Mouse (Mus musculus) heart, adult 18-20 months (tissue): ENCODE data around the gene Atrnl1. TPM values are rescaled to one million over a fixed set of nuclear protein-coding genes. Genes with fewer than 3 reads are reported as not detected.

Experiments used
- DNase-seq, 2 experiments: peaks; one replicate each; pipeline ENCODE4 v3.0.0; 2021 to 2022; ENCODE audit warnings: mixed read lengths in 1 of 2
- long read RNA-seq, 2 experiments: library from polyadenylated mRNA; stranded (forward); transcript quantifications; one replicate each; pipeline ENCODE4 v2.0.0; 2021
- total RNA-seq, 2 experiments: library from RNA; stranded (reverse); gene quantifications; 2 replicates each; pipeline ENCODE4 v1.2.3; 2021

Atrnl1 gene
- total RNA-seq = 10 to 100 TPM; 12.9 to 15.9 TPM
- long read RNA-seq, experiment 1, partial matches to known transcripts = 1 of 3 reads
- long read RNA-seq, experiment 1, other reads (novel, unspliced or antisense) = 2 of 3 reads
- long read RNA-seq, experiment 2 = 0 reads

DNA sequence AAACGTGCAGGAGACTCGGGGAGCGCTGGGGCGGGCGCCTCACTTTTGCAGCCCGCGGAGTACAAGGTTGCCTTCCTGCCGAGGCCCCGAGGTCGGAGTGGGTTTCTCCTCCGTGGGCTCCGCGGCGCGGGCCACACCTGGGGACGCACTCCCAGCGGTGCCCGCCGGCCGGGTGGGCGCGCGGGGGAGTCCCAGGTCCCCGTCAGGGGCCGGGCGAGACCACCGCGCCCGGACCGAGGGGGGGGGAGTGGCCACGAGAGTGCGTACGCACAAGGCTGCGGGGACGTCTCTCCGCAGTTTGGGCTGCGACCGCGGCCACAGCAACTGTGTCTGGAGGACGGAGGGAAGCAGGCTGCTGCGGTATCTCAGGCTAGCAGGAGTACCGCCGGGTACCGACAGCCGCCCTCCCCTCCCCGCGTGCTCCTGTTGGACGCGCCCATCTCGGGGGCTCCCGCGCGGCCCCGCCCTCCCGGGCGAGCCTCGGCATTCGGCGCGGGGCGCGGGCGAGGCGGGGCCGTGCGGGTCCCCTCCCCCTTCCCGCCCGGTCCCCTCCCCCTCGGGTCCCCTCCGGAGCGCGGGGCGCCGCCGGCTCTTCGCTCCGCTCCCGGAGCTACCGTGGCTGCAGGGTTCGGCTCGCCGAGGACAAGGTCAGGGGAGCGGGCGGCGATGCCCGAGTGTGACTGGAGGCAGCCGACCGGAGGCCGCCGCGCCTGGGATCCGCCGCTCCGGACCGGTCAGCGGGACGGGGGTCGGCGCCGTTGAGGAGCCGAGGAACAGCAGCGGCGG lies at the start of gene Atrnl1:
TSS of gene Atrnl1 (plus strand) at position 559 of the 786 bp plus-strand sequence.
- DNase-seq = peak; percentile 89 to 90

DNA sequence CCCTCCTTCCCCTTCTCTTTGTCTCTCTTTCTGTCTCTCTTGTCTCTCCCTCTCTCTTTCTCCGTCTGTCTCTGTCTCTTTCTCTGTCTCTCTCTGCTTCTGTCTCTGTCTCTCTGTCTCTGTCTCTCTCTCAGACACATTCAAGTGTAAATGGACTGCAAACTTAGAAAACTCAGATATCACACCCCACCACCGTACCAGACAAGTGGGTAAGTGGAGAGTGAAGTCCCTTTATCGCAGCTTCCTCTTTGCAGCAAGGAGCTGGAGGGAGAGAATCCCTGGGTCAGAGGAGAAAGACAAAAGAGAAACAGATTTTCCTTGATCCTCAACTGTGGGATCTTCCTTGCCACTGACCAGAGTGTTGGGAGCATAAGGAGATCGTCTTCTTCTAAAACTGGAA lies 49.3 kb upstream of the Atrnl1 start:
- no peak for DNase-seq

DNA sequence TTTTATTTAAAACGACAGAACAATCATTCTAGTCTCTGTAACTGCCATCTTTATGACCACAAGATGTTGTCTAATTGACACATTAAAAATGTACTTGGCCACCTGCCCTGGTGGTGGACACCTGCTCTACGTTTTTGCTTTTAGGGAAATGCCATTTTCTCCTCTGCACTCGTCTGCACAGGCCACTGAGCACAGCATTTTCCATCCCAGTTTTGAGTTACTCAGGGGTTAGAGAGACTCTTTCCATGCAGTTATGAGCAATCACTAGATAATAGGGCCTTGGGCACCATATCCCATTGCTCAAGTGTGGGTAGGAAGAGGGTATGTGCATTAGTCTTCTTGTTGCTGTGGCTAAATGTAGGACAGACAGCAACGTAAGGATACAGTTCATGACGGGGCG lies 41.8 kb upstream of the Atrnl1 start:
- no peak for DNase-seq

DNA sequence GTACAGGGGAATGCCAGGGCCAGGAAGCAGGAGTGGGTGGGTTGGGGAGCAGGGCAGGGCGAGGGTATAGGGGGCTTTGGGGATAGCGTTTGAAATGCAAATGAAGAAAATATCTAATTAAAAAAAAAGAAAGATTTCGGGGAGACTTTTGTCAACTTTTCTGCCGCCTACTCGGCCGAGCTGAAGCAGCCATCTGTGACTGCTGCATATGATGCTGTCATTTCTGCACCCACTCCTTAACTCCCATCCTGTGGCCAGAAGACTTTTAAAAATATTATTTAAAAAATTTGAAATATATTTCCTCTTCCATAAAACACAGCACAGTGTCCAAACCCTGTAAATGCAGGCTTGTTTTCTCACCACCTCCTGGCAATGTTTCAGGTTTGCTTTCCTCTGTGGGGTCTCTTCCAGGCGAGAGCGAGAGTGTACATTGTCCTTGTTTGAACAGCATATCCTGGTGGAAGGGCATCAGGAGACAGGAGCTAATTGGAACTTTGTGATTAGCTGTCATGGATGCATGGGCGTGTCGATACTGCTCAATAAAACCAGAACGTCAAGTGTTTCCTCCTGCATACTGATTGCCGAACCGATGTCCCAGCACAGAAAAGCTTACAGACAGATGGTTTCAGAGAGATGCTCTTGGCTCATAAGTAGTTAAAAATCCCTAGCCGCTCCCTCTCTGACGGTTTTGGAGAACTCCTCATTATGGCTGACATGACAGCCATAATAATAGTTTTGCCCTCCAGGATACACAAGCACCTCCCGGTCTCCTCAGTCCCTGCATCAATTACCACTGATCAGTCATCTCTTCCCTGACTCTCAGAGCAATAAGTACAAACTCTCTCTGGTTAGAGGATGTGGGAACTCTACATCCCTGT lies 38.2 kb upstream of the Atrnl1 start:
- no peak for DNase-seq

DNA sequence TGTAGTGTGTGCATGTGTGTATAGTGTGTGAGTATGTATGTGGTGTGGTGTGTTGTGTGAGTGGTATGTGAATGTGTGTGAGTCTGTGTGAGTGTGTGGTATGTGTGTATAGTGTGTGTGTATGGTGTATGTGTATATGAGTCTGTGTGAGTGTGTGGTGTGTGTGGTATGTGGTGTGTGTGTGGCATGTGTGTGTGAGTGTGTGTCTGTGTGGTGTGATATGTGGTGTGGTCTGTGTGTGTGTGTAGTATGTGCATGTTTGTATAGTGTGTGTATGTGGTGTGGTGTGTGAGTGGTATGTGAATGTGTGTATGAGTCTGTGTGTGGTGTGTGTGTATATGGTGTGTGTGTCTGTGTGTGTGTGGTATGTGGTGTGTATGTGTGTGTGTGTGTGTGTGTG lies 37.4 kb upstream of the Atrnl1 start:
- DNase-seq = no peak

DNA sequence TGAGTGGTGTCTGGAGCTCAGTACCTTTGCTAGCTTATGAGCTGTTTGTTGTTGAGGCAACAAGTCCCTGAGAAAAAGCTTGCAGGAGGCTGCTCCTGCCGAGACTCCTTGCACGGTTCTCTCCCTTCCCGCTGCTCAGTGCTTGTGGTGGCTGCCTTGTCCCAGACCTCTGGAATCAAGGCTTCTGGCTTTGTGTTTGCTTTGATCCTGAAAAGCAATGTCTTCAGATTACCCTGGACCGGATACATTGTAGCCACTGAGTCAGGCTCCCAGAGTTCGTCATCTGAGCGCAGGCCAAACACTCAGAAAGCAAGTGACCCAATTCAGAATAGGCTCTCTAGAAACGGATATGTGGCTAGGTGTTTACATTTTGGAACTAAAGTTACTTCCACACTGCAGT lies 35.8 kb upstream of the Atrnl1 start:
- DNase-seq = no peak

DNA sequence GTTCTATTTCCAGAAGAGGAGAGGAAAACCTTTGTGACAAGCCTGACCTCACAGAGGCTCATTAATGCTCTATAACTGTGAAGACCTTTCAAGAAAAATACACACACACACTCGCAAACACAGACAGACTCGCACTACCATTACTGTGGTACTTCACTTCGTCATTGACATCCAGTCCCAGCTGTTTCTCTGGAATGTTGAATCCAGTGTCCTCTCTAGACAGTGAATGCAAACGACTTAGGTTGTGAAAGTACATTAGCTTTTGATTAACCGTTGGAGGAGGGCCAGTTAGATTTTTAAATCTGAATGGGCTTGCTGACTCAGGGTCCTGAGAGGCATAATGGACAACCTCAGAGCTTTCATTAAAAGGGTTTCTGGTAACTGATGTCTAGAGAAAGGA lies 34.0 kb upstream of the Atrnl1 start:
- DNase-seq = no peak

DNA sequence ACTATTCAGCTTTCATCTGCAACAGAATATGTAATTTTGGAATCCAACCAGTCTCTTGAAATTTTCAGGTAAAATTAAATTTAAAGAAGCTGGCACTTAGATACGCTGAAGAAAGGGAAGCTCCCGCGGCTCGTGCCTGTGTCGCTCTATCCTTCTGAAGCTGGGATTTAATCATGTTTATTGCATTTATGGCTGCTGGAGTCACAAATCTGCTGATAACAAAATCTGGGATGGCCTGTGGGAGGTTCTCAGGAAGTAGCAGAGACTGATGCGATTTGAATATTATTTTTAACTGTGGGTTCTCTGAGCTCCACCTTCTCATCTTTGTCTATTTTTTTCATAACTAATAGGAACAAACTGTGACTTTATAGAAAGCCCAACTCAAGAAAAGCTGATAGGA lies 33.6 kb upstream of the Atrnl1 start:
- no peak for DNase-seq

DNA sequence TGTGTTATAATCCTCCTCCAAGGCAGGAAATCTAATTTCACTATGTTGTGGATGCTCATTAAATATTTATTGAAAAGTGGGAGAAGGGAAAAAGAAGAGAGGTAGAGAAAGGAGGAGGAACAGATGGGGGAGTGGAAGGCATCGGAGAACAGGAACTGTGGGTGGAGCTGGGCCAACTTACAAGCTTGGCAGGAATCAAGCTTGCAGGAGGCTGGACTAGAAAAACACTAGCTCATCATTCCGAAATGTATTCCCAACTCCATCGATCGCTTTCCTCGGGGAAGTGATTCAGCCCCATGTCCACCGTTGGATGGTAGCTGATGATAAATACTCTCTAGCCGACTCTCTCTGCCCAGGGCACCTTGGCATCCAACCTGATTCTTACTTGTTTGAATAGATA lies 29.9 kb upstream of the Atrnl1 start:
- peak; percentile 28 to 38 for DNase-seq

DNA sequence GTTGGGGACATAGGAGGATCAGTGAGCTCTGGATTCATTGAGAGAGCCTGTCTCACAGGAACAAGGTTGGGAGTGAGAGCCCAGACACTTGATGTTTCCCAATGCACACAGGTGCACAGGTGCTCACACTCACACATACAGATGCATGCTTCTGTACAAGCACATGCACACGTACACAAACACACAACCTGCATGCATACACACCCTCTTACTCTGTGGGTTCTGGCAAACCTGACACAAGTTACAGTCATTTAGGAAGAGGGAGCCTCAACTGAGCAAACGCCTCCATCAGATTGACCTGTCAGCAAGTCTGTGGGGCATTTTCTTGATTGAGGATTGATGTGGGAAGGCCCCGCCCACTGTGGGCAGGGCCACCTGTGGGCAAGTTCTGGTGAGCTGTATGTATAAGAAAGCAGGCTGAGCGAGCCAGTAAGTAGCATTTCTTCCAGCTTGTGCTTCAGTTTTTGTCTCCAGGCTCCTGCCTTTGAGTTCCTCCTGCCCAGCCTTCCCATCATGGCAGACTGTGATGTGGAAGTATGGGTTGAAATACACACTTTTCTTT lies 25.5 kb upstream of the Atrnl1 start:
- no peak for DNase-seq

DNA sequence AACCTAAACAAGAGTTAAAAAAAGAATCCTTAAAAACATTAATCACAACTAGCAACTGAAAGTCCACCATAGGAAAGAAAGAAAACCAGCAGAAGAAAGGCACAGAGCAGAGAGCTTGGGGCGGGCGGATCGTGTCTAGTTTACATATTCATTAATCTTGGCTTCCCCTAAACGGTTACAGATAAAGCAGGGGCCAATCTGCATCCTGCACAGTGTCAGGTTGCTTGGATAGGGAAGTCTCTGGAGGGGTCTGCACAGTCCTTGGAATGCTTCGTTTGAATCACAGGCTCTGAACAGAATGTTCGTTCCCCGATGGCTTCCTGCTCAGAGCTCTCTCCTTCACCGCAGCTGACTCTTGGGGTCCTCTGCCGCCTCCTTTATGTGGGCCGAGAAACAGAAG lies 24.7 kb upstream of the Atrnl1 start:
- no peak for DNase-seq

DNA sequence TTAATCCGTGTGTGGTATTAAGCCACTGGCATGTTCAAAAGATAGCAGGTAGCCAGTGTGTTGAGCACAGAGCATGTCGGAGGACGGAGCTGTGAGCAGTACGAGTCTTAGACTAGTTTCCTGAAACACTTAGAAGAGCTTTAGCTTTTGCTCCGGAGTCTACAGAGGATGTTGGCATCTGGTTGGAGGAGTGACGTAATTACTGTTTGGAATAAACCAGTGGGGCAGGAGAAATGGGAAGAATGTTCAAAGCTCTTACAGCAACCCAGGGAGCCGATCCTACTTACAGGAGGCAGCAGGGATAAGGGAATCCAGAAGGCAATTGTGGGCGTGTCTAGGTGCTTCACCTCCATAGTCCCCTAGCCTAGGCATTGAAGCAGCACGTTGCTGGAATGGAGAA lies 21.3 kb upstream of the Atrnl1 start:
- no peak for DNase-seq

DNA sequence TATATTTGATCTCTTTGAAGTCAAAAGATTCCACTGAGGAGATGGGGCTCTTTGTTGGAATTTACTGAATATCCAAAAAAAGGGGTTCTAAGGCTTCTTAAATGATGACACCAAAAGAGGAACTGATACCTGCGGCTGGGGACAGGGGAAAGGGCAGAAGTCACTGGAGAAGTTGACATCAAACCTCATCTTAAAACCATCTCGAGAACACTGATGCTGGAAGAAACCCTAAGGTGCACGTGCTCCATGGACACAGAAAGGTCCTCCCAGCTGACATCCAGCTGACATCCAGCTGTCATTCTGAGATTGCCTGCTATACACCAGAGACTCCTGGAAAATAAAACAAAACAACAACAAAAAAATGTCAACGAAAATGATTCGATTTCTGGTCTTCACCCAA lies 19.9 kb upstream of the Atrnl1 start:
- DNase-seq = no peak

DNA sequence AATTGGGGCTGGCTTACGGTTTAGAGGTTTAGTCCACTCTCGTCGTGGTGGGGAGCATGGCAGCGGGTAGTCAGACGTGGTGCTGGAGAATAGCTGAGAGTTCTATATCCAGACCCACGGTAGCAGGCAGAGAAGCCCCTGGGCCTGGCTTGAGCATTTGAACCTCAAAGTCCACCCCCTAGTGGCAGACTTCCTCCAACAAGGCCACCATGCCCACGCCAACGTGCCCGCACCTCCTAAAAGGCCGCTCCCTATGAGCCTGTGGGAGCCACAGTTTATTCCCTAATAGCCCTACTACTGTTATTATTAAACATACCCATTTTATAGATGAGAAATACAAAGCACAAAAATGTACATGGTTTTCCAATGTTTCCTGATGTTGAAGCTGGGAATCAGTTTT lies 19.2 kb upstream of the Atrnl1 start:
- no peak for DNase-seq

DNA sequence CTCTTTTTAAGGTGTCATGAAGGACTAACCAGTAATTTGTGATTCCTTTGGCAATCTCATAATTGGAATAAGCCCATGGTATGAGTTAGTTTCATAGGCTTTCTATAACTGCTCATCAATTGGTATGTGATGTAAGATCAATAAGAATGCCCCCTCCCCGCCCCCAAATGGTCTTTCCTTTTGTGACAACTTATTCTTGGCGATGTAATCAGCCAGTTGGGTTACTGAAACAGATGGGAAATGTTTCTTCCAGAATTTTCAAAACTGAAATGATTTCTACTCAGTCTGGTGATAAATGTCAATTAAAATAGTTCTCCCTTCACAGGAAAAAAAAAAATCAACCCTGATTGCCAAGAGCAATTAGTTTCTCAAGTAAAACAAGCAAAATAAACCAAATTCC lies 18.5 kb upstream of the Atrnl1 start:
- DNase-seq = no peak

DNA sequence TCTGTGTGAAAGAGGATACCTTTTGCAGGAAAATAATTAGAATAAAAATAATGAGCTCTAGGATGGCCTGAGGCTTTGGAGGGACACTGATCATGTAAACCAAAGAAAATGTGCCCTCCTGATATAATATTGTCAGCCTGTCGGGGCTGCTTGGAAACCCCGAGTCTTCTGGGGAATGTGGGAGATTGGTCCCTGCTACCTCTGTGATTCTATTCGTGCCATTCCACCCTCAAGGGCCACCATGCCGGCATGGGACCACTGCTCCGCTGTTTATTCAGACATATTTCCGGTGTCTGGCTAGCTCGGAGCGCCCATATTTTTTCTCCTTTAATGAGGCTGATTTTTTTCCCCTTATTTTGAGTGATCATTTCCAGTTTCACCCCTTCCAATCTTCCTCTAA lies 11.7 kb upstream of the Atrnl1 start:
- DNase-seq = no peak

DNA sequence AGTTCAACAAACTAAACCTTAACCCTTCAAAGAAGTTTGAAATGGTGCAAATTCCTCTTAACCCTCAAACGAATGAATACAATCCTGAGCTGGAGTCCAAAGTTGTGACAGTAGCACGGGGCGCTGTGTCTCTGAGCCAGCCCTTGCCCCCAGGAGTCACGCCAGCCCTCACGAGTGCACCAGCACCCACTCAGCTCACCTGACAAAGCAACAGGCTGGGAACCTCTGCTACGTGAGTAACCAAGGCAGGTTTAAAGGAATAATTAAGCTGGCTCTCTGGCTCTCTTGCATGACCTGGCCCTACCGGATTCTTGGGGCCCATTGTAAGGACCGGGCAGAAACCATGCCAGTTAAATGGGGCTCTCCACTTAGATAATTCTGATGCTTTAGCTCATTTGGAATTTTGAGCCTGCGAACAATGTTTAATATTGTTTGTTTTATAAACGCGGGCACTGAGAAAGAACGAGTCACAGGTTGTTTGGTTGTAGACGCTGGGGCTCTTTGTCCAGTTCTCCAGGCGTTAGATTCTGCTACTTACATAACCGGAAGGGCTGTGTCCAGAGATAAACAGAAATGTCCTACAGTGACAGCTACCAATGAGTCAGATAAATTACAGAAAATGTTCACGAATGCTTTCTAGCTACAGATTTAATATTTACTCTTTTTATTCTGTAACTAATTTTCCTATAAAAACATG lies 10.5 kb upstream of the Atrnl1 start:
- peak; percentile 23 to 26 for DNase-seq

DNA sequence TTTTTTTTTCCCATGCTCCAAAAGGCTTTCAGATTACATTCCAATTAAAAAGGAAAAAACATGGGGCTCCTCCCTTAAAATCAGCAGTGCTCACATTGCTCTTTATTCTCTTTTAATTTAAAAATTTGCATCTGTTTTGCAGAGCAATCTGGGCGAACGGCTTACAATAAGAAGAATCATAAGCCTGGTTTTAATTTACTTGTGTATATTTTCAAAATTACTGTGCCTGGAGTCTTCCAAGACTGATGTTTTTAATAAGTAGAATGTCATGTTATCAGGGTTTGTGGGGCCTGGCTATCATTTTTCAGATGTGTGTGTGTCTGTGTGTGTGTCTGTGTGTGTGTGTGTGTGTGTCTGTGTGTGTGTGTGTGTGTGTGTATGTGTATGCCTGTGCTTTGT lies 9.9 kb upstream of the Atrnl1 start:
- no peak for DNase-seq

DNA sequence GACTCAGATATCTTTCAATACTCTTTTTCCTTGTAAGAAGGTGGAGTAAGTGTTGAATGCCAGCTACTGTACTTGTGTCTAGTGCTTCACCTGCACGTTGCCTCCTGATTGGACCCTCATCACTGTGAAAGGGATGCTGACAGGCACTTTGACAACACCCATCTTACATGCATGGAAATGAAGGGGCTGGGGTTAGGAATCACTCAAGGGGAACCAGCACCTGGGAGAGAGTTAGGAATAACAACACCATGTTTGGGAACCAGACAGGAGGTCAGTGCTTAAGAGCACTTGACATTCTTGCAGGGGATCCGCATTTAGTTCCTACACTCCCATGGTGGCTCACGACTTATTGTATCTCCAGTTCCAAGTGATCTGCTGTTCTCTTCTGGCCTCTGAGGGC lies 7.2 kb upstream of the Atrnl1 start:
- DNase-seq = no peak

DNA sequence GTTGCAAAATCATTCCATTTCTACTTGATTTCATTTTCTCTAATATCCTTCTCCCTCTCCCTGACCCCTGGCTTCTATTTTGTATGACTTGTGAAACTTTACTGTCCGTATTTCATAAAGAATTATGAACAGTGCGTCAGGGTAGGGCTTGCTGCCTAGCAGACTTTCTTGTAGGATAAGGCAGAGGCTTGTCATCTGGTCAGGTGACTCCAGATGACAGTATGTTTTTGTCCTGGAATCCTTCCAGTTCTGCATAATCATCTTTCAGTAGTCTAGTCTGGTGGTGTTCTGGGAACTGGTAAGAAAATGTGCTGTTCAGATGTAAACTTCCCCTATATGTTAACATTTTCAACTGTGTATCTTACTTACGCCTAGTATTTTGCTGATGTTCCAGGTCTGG lies 4.9 kb upstream of the Atrnl1 start:
- no peak for DNase-seq

DNA sequence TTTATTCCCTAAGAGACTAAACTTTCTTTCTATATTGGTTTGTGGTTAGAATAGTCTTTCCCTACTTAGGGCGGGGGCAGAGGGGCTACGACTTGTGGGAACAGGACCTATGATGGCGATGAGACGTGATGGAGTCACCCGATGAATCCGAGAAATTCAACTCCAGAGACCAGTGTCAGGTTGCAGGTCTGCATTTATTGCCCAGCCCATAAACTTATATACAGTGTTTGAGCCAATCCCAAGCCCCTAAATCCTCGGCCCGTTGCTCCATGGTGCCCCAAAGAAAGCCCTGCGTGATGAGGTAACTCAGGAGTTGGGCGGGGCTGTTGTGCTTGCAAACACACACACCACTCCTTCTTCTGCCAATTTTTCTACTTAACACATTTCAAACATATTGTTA lies 4.5 kb upstream of the Atrnl1 start:
- no peak for DNase-seq

DNA sequence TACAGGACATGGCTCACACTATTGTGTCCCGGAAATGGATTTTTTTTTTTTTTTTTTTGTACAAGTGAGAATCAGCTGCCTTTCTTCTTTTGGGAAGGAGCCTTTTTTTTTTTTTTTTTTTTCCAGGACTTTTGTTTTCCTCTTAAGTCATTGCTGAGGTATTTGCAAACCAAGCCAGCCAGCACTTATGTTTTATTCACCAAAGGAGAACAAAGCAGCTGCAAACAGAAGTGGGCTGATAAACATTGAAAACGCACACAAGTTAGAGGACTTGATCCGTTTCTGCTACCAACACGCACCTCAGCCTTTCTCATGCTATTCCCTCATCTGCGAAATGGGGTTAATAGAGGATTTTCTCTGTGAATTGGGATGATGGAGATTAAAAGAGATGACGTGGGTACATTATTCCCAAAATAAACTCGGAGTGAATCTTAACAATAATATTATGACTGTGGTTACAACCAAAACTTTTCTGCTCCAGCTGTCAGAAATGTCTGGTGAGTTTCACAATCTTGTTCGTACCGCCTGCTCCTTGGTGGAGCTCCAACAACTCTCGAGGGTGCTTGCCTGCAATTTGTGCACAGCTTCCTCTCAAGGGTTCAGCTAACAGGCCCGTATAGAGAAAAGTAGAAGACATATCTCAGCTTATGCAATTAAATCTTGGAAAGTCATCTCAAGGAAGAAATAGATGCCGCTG lies 1.3 kb upstream of the Atrnl1 start:
- peak; percentile 82 to 83 for DNase-seq
